Mouse (Mus musculus) forelimb bud, embryonic 11.5 days (tissue): ENCODE data around the gene Lrfn3.
A peak's percentile ranks its signal among the peaks of the same experiment; 100 is the strongest.

Experiments used
- DNase-seq: peaks from one replicate; pipeline ENCODE4 v3.0.0-alpha.2; 2012; ENCODE audit warnings: low read depth, low spot score

Gene Lrfn3

DNA sequence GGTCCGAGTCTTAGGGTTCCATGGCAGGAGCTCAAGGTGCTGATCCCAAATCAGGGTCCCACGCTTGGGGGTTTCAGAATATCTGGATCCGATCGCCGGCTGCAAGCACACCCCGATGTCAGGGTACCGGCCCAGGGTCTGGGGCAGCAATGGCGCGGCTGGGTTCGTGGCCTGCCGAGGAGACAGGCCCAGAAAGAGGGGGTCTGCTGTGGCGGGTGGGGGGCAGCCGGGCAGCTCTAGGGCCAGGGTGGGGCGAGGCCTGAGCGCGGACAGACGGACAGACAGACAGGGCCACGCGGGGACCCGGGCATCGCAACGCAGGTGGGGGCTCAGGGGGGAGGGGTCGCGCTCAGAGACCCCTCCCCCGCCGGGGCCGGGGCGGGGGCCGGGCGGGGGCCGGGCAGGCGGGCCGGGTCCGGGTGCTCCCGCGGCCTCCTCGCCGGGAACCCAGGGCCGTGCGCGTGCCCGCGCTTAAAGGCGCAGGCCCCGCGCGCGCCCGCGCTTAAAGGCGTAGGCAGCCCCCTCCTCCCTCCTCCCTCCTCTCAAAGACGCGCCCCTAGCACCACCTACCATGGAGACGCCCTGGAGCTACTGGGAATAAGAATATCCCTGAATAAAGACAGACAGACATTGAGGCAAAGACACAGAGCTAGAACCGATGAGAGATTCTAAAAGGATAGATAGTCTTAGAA is at the start of gene Lrfn3:
Gene Lrfn3 (minus strand): TSS at position 121 of the 692 bp plus-strand sequence.
- peak; percentile 73 for DNase-seq

DNA sequence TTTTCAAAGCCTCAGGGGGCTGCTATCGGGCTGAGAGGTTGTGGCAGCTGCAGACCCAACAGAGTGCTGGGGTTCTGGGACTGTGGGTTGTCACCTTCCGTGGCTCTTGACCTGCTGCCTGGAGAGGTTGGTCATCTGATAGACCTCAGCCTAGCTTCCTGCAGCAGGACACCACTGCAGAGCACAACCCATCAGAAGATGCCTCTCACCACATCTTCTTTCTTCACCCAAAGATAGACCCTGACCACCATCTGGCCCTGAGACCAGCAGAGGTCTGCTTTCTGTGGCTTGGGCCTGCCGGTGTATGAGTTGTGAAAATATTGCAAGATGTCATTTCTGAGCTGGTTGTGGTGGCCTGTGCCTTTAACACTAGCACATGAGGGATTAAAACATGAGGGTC is 48.5 kb upstream of the Lrfn3 start:
- DNase-seq, result no peak

DNA sequence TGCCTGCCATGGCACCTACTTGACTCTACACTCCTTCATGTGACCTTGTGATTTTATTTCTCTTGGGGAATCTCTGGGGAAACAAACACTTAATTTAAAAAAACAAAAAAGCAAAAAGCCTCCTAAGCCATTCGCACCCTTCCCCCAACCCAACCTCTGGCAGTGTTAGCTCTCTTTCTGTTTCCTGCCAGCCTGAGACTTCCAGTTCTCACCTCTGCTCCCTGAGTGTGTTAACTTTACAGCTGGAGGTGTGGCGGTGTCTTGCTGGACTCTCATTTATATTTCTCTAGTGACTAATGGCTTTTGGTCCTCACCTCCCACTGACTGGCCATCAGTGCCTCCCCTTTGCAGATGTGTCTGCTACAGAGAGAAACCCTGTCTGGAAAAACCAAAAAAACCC is 47.2 kb upstream of the Lrfn3 start:
- no peak for DNase-seq

DNA sequence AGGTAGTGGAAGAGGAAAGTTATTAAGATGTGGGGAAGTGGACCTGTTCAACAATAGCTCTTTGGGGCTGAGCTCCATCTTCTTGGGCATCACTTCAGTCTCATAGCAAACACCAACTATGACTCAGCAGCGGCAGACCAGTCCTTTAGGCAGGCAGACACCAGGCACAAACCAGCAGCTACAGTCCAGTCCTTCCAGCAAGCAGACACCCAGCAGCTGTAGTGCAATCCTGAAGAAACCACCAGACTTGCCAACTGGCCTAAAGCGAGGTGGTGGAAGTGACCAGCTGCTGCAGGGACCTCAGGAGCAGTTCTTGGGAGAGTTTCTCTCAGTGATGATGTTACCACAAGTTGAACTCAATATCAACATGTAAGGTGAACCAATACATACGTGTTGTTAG is 46.1 kb upstream of the Lrfn3 start:
- no peak for DNase-seq

DNA sequence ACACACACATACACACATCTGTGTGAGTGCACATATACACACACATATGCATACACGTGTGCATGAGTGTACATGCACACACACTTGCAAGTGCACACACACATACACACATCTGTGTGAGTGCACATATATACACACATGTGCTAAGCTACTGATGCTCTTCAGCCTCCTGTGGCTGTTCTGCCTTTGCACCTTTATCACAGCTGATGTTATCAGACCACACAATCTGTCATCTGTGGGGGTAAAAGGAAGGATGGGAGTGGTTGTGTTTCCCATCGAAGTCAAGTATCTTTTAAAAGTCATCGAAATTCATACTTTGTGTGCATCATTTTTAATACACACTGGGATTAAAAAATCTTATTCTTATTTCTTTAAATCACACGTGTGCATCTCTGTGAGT is 39.8 kb upstream of the Lrfn3 start:
- DNase-seq, result no peak

DNA sequence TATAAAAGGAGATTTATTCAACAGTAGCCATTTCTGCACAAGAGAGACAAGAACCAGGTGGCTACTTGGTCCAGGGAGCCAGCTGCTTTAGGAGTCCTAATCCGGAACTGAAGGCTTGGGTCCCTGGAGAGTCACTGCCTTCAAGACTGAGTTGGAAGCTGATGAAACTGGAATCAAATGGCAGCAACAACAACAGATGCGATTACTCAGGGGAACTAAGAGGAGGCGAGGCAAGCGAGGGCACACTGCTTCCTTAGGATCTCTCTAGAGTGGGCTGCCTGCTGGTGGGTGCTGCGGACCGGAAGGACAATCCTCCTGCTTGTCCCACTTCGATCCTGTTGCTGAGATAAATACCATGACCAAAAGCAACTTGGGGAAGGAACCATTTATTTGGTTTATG is 37.1 kb upstream of the Lrfn3 start:
- DNase-seq, result no peak

DNA sequence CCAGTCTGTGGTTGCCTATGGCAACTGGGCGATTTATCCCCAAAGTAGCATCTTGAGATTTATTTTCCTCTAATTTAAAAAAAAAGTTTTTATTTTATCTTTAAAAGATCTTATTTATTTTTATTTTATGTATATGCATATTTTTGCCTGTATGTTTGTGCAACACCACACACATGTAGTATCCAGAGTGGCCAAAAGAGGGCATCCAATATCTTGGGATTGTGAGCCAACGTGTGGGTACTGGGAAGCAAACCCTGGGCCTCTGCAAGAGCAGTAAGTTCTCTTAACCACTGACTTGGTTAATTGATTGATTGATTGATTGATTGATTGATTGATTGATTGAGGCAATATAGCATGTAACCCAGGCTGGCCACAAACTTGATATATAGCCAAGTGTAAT is 32.3 kb upstream of the Lrfn3 start:
- no peak for DNase-seq

DNA sequence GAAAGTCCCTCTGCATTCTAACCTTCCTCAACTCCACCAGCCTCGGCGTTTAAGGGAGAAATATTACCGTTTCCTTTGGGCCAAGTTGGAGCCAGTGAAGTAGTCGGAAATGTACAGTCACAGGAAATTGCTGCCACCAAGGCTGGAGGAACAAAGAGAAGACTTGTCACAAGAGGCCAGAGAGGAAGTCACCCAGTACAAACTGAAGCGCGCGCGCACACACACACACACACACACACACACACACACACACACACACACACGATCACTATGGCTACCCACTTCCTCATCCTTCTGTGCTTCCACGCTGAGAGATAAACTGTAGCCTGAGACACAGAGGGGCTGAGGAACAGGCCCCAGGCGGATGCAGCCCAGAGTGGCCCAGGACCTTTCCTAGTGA is 31.8 kb upstream of the Lrfn3 start:
- peak; percentile 13 for DNase-seq

DNA sequence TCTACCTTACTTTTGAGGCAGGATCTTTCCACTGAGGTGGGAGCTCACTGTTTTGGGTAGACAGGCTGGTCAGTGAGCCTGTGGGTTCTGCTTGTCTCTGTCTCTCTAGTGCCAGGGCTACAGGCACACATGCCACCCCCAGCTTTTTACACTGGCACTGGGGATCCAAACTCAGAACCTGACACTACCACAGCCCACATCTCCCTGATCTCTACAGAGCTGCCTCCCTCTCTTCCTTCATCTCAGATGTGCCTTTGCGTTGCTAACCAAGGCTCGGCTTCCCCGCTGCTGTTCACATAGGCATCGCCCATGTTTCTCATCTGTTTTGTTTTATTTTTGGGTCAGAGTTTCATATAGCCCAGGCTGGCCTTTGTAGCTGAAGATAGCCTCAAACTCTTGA is 31.1 kb upstream of the Lrfn3 start:
- no peak for DNase-seq

DNA sequence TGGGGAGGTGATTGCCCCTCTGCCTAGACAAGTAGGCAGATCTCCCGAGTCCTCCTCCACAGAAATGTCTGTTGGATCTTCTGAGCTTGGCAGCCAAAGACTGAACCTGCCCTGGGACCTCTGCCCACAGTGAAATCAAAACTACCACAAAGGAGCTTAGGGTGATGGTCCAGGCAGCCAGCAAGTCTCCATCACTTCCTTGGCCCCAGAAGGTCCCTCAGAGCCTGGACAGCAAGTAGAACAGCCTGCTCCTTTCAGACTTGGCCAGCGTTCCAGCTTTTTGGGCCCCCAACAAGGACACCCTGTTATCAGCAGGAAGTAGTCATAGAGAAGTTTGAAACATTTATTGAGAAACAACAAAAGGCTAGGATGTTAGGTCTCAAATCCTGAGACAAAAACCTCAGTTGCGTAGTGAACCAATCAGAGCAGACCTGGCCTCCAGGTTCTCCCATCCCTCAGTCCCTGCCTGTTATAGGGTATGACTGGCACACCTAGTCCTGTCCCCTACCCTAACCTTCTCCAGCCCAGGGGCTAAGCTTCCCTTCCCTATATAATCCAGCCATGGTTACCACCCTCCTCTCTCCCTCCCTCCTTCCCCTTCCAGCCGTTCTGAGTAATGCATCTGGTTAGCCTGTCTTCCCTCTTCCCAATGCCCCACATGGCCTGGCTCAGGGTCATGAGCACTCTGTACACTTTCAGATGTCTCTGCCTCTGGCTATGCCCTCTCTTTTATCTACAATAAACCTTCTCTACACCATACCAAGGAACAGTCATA is 30.4 kb upstream of the Lrfn3 start:
- DNase-seq, result no peak

DNA sequence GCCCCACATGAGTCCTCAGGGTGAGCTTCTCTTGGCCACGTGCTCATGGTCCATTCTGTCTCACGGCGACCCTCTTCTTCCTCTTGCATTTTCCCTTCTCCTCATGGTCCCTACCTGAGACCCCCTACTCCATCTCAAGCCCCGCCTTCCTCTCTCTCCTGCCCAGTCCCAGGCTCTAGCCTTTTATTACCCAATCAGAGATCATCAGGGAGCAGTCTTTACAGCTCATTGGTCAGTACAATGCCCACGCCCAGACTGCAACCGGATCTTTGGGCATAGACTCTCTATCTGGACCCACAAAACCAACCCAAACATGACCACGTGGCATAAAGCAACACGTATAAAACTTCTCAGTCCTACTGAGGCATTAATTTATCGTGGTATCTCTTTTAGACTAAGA is 21.5 kb upstream of the Lrfn3 start:
- DNase-seq, result no peak

DNA sequence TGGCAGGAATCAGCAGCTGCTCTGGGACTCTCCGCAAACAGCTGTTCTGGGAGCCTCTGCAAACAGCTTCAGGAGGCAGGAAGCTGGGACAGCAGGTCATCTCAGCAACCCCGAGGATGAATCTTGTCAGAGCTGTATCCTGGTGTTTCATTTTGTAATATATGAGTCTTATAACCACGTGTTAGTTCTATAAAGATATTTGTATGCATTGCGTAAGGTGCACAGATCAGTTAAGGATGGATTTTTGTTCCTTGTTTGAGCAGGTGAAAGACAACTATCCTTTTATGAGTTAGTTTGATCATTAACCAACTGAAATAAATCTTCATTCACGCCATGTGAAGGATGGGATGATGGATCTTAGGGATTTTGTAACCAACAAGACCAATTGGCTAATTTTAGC is 17.5 kb upstream of the Lrfn3 start:
- no peak for DNase-seq

DNA sequence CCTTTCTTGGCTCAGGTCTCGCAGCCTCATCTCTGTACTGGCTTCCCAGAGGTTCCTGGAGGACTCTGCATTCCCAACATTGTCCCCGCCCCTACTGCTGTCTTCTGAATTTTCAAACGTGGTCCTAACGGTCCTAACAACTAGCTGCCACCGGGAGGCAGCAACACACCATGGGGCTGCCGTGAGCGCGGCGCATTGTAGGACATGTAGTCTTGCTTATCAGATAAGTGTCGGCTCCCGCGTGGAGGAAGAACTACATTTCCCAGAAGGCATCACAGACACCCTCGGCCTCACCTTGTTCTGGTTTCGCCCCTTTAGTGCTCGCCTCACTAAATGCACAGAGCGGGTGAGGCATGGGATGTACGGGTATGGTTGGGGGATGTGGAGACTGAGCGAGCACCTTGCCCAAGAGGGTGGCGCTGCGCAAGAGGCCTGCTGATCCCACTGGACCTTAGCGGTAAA is 11.0 kb upstream of the Lrfn3 start:
- peak; percentile 95 for DNase-seq

DNA sequence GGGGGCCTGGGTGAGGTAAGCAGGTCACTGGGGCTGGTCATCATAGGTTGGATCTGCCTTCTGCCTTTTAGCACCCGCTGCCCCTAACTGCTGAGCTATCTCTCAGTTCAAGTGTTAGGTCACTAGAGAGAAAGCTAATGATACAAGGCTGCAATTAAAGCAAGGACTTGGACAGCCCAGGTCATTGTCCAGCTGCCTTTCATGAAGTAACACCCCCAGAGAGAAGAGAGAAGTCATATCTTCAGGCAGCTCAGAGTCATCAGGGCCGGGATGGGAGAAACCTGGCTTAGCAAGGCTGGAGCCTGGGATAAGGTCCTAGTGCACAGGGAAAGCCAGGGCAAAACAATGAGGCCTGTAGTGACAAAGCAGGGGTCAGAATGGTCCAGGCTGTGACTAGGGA is 4.9 kb upstream of the Lrfn3 start:
- no peak for DNase-seq

DNA sequence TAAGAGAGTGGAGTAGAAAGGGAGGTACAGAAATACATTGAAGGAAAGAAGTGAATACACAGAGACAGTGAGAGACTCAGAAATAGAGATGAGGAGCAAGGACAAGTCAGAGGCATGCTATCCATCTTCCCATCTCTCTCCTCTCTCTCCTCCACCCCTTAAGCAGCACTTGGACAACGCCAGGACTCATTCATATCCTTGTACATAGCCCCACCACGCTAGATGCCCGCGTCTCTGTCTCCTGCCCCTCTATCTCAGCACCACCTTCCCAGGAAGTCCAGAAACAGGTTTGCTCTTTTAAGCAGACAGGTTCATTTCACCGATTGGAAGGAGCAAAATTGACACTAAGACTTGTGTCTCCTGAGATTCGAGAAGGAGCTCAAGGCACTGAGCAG is 769 bp upstream of the Lrfn3 start:
- DNase-seq, result no peak

DNA sequence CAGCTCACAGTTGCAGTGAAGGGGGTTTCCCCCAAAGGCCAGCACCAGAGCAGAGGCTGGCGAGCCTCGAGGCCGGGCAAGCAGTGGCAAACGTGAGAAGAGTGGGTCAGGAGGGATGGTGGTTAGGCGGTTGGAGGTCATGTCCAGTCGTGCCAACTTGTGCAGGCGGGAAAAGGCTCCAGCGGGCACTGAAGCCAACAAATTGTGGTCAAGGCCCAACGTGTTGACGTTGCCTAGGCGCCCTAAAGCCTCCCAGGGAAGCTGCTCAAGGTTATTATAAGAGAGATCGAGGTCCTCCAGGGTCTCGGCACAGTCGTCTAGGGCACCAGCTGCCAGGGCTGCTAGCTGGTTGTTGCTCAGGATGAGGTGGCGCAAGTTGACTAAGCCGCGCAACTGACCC is 2.5 kb downstream of the Lrfn3 start:
- no peak for DNase-seq

DNA sequence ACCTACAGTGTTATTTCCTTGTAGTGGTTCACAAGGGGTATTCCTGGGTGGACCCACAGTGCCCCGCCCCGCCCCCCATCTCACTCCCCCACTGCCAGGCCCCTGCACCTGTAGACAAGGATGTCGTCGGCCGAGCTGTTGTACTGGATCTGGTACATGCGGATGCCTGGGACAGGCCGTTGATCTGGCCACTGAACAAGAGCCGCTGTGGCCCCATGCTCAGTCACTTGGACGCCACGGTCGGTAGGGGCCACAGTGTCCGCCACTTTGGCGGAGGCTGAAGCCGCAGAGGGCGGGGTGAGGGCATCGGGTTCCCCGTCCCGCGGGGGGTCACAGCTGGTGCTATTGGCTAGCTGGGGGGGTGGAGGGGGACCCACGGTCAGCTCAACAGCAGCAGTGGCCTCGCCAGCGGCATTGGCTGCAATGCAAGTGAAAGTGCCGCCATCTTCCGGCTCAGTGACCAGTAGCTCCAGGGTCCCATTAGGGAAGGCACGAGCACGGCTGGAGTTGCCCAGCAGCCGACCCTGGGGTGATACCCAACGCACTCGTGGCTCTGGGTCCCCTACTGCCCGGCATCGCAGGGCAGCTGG is 3.2 kb downstream of the Lrfn3 start:
- no peak for DNase-seq

DNA sequence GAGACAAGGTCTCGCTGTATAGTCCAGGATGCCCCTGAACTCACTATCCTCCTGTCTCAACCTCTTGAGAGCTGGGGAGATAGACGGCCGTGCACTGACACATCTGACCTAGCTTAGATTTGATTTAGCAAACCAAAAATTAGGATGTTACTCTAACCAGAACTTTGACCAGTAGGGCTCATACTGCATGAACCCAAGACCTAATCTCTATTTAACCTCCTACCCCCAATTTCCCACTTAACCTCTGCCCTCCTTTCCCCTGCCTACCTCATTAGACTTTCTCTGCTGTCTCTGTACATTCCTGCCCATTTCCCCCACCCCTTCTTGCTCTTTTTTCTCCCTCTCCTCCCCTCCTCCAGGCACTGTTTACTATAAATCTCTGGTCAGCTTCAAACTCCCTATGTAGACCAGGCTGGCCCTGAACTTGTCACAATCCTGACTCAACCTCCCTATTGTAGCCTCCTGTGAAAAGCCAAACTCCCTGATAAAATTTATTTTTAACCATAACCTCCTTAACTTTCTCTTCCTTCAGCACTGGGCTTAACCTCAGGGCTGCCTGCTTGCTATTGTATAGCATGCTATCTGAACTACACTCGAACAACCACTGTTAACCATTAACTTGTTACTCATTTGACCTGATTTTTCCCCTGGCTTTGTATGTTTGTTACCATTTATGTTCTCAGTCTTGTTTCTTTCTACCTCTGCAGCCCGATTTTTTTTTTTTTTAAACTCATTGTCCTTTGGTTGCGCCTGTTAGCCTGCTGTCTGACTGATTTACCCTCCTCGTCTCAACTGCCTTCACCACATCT is 4.0 kb downstream of the Lrfn3 start:
- DNase-seq, result no peak

DNA sequence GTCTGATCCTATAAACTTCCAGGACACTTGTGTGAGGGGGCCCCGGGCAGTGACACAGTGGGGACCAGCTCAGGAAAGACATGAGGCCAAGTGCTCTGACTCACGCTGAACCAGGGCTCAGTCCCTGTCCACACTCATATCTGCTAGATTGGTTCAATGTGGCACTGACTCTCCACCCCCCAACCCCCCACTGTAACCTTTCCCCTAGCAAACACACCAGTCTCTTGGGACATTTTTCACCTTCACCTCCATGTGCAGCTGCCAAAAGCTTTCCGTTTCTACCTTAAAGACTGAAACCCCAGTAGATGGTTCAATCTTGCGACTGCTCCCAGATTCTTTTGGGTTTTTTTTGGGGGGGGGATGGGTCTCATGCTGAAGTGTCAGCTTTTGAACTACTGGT is 8.5 kb downstream of the Lrfn3 start:
- no peak for DNase-seq

DNA sequence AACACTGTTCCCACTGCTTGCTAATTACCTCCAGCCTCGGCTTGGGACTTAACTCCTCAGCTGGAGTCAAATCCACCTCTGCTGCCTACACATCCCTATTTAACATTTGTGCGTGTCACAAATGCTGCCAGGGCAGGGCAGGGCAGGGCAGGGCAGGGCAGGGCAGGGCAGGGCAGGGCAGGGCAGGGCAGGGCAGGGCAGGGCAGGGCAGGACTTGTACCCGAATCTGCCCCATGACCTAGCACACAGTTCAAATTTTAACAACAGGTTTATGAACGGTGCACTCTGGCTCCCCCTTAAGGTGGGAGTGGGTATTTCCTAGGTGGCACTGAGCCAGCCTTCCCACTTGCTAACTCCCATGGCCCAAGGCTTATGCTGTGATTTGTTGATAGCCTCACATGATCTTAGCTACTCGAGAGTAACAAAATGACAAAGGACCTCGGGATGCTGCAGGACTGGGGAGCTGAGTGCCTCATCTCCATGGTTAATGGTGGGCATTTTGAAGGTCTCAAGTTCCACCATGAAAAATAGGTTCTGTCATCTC is 9.2 kb downstream of the Lrfn3 start:
- DNase-seq, result peak; percentile 73

DNA sequence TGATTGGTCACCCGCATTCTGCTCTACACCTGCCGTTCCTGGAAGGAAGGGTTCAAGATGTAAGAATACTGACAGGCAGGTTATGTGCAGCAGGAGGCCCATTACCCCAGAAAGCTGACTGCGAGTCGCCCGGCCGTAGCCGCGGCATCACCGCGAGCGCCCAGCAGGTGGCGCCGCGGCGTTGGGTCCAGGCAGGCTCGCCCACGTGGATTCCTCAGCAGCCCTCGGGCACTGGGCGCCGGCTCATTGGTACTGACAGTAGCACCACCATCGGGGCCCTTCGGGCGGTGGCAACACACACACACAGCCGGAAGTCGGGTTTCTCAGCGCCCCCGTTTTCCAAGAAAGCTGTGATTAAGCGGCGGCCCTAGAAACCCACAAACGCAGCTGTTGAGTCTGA is 14.7 kb downstream of the Lrfn3 start:
- peak; percentile 71 for DNase-seq
